Mouse (Mus musculus): ENCODE data around the gene Rcn2.
"Not testable (repeated sequence)": the region's sequence is repeated elsewhere in the genome, so short reads cannot be mapped to it uniquely, and the experiment has no call there.

GRCm38 (mm10) chr9:56004679-56005078, 37.0 kb upstream of the Rcn2 start:
- not testable (repeated sequence) for TF ChIP-seq POLR2A (IDR thresholded peaks at IDR 0.05; ENCODE audit: insufficient read depth, low read length); CTCF (IDR thresholded peaks at IDR 0.05; ENCODE audit: low read depth, low read length)

Data from ES-Bruce4 (cell line).